Mouse (Mus musculus) forebrain, embryonic 13.5 days (tissue): Measurements from ENCODE around the gene Tmem151b. TPM values are rescaled to one million over a fixed set of nuclear protein-coding genes. Genes with fewer than 3 reads are reported as not detected.

Experiments
- ATAC-seq: fragments of 200-750 bp; cut with Nextera tagmentation; 2 replicates; pipeline ENCODE4 v1.8.0; 2017
- H3K27ac ChIP-seq: fragments of 300-500 bp; sonication (generic); 2 replicates; pipeline ENCODE4 v1.5.1; 2015; ENCODE audit warnings: inconsistent platforms, mild to moderate bottlenecking, moderate library complexity
- H3K27me3 ChIP-seq: fragments of 300-500 bp; sonication (generic); 2 replicates; pipeline ENCODE4 v1.6.1; 2015; ENCODE audit warnings: mild to moderate bottlenecking, inconsistent platforms
- H3K36me3 ChIP-seq: fragments of 300-500 bp; sonication (generic); 2 replicates; pipeline ENCODE4 v1.6.1; 2015; ENCODE audit warnings: mild to moderate bottlenecking, inconsistent platforms; ENCODE audit not compliant: poor library complexity, severe bottlenecking
- H3K4me1 ChIP-seq: fragments of 300-500 bp; sonication (generic); 2 replicates; pipeline ENCODE4 v1.6.1; 2015; ENCODE audit warnings: inconsistent platforms
- H3K4me2 ChIP-seq: fragments of 300-500 bp; sonication (generic); 2 replicates; pipeline ENCODE4 v1.6.1; 2015; ENCODE audit warnings: inconsistent platforms, mild to moderate bottlenecking, moderate library complexity
- H3K4me3 ChIP-seq: fragments of 300-500 bp; sonication (generic); 2 replicates; pipeline ENCODE4 v1.5.1; 2015; ENCODE audit warnings: mild to moderate bottlenecking, inconsistent platforms
- H3K9ac ChIP-seq: fragments of 300-500 bp; sonication (generic); 2 replicates; pipeline ENCODE4 v1.6.1; 2015; ENCODE audit warnings: mild to moderate bottlenecking, inconsistent platforms
- H3K9me3 ChIP-seq: fragments of 300-500 bp; sonication (generic); replicated peaks from 2 replicates; pipeline ENCODE4 v1.6.1; 2016; ENCODE audit warnings: inconsistent platforms
- WGBS: fragments of 180-500 bp; shearing (Covaris S2); methylation state at CpG from one replicate; pipeline ENCODE4 v1.1.7; 2015; 5-methylcytosine and 5-hydroxymethylcytosine counted together
- polyA plus RNA-seq: library from polyadenylated mRNA; unstranded; fragments of >200 nt; fragmentation: Nextera tagmentation; extraction: Ambion mirVana; gene quantifications from 2 replicates; pipeline ENCODE4 v1.2.1, GENCODE M21; 2015

Tmem151b gene
- polyA plus RNA-seq, 1 experiment from 2014 or later, result 23.1 TPM

DNA sequence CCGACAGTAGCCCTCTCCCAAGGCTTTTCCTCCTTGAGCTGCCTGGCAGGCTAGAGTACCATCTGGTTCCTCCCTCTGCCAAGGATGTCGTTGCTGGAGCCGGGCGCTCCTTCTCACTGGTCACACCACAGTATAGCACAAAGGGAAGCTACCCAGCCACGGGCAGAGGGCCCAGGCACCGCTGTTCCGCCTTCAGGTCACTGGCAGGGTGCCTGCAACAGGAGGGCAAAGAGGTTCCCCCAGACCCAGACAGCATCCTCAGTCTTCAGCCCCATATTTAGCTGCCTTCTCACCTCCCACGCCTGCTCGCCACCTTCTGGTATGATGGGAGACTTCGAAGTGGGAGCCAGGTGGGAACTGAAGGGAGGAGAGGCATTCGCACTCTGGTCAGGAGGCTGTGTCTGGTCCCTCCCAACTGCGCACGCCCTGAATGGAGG is 19.1 kb downstream of the Tmem151b start:
- Histone ChIP-seq H3K4me2 (no peak overlapping the region), H3K4me3 (no peak overlapping the region), H3K36me3 (no peaks in the 10 kb centered on the region), H3K27ac (peak overlapping the region; percentile 66), H3K9me3 (no peaks in the 10 kb centered on the region), H3K9ac (no peak overlapping the region), H3K27me3 (peaks cover 50% of the 10 kb centered on the region), H3K4me1 (peaks cover 5% of the 10 kb centered on the region; the same call in 1 of the 2 replicates)
- WGBS, result 61% methylated on average over 13 of the region's 13 CpGs
- peak; percentile 89 for ATAC-seq

DNA sequence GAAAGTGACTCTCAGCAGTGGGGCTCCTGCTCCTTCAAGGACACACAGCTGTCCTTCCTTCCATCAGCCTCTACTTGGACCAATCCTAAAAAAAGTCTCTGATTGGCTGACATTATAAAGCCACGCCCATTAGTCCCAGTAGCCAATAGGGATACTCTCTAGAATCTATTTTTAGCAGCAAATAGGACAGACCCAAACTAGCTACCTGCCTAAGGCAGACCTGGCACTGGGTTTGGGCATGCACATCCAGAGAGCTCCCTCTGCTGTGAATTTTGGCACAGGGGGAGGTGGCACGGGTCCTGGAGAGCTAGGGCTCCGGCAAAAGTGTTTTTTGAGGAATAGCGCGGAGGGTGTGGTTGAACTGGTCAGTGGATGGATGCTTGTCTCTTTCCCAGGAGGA is 22.9 kb downstream of the Tmem151b start:
- Histone ChIP-seq H3K4me1 (peaks cover 17% of the 10 kb centered on the region), H3K9ac (no peak overlapping the region), H3K27ac (no peak overlapping the region), H3K4me3 (no peak overlapping the region), H3K9me3 (no peaks in the 10 kb centered on the region), H3K27me3 (peaks cover 37% of the 10 kb centered on the region), H3K36me3 (no peaks in the 10 kb centered on the region), H3K4me2 (no peak overlapping the region)
- ATAC-seq, result no peak
- 21% methylated on average over 5 of the region's 5 CpGs for WGBS

DNA sequence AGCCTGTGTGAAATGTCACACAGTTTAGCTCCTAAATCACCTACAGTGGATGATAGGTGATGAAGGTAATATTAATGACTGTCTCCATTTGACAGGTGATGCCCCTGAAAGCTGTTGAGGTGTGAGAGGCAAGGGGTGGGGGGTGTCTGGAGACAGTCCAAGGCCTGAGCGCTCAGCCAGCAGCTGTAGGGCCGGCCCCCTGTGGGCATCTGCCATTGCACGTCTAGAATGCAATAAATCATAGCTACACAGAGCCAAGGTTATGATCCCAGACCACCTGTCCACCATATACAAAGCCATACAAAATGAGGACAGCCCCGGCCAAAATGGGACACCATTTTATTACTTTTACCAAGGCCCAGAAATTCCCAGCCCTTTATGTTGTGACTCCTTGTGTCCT is 24.5 kb downstream of the Tmem151b start:
- Histone ChIP-seq H3K4me1 (peaks cover 12% of the 10 kb centered on the region), H3K27me3 (peaks cover 30% of the 10 kb centered on the region), H3K27ac (no peak overlapping the region), H3K4me3 (no peak overlapping the region), H3K9me3 (no peaks in the 10 kb centered on the region), H3K9ac (no peak overlapping the region), H3K36me3 (peaks cover 7% of the 10 kb centered on the region), H3K4me2 (no peak overlapping the region)
- ATAC-seq, result no peak
- 75% methylated on average over 4 of the region's 4 CpGs for WGBS

DNA sequence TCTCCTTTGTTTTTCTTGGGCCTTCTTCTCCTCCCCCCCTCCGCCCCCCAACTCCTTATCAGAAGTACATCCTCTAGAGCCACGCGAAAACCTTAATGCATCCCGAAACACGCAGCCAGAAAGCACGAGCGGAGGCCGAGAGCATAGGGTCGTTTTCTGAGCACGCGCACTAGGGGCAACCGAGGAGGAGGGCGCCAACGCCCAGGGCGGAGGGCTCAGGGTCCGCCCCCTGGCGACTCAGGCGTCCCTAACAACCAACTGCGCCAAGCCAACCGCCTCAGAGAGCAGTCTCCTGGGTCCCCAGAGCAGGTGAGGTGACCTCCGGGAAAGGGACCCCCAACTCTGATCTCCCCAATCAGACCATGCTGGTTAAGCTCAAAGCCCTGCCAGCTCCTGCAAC is 26.2 kb downstream of the Tmem151b start, which contains the start of gene Tcte1:
Tcte1 (plus strand) TSS at position 172 of the 400 bp plus-strand sequence.
- peaks cover 22% of the 10 kb centered on the region for H3K36me3 ChIP-seq
- peak within 1 kb of the TSS; percentile 38 for H3K4me3 ChIP-seq
- ATAC-seq, result peak; percentile 89
- H3K9me3 ChIP-seq, result no peaks in the 10 kb centered on the region
- H3K4me2 ChIP-seq, result peak within 1 kb of the TSS; percentile 70
- H3K27ac ChIP-seq, result no peak within 1 kb of the TSS
- WGBS, result under 1% methylated on average over 21 of the region's 21 CpGs
- peak within 1 kb of the TSS; percentile 65 for H3K9ac ChIP-seq
- H3K27me3 ChIP-seq, result peaks cover 22% of the 10 kb centered on the region
- peaks cover 12% of the 10 kb centered on the region for H3K4me1 ChIP-seq

DNA sequence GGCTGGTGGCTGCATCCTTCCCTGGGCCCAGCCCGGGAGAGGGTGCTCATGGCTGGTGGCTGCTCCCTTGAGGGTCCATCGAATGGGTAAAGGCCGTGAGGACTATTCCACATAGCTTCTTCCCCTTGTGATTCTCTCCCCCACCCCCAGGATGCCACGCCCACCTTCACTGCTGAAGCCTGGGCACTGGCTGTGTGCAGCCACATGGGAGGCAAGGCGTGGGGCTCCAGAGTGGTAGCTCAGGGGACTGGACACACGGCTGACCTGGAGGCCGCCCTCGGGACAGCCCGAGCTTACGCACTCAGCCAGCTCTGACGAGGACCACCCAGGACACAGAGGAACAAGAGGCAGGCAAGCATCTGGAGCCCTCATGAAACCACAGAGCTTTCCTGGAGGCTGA is 29.3 kb downstream of the Tmem151b start:
- H3K27ac ChIP-seq, result no peak overlapping the region
- H3K4me3 ChIP-seq, result no peak overlapping the region
- H3K36me3 ChIP-seq, result peaks cover 36% of the 10 kb centered on the region
- H3K27me3 ChIP-seq, result peaks cover 10% of the 10 kb centered on the region
- H3K9me3 ChIP-seq, result no peaks in the 10 kb centered on the region
- WGBS, result 86% methylated on average over 11 of the region's 11 CpGs
- peaks cover 15% of the 10 kb centered on the region for H3K4me1 ChIP-seq
- no peak for ATAC-seq
- H3K9ac ChIP-seq, result no peak overlapping the region
- H3K4me2 ChIP-seq, result no peak overlapping the region

DNA sequence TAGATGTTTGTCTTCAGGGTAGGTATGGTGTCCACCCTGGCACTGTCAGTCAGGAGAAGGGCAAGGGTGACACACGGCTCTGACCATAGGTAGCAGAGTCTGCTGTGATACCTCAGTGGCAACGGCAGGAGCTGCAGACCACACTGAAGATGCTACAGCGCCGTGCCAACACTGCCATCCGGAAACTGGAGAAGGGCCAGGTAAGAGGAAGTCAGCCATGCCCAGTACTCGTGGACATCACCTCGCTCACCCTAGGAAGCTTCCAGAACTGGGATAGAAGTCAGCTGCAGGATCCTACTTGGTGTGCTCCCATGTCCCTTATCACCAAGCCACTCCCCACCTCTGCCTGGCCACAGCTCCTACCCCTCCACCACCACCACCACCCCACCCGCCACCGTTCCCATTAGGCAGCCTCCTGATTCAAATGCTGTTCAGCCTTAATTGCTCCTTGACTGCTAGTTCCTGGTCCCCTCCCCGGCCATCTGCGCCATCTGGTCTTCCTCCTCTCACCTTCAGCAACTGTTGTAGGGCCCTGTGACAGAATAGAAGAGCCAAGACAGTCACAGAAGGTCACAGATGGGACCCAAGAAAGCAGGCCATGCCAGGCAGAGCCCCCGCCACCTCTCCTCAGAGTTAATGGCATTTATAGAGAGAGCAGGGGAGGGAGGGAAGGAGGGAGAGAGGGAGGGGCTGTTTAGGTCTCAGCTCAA is 30.6 kb downstream of the Tmem151b start:
- H3K36me3 ChIP-seq, result peaks cover 44% of the 10 kb centered on the region
- no peaks in the 10 kb centered on the region for H3K9me3 ChIP-seq
- H3K27ac ChIP-seq, result peak overlapping the region; percentile 35
- H3K4me2 ChIP-seq, result no peak overlapping the region
- no peak overlapping the region for H3K9ac ChIP-seq
- ATAC-seq, result no peak
- no peak overlapping the region for H3K4me3 ChIP-seq
- no peaks in the 10 kb centered on the region for H3K27me3 ChIP-seq
- H3K4me1 ChIP-seq, result peaks cover 15% of the 10 kb centered on the region
- WGBS, result 85% methylated on average over 12 of the region's 12 CpGs

DNA sequence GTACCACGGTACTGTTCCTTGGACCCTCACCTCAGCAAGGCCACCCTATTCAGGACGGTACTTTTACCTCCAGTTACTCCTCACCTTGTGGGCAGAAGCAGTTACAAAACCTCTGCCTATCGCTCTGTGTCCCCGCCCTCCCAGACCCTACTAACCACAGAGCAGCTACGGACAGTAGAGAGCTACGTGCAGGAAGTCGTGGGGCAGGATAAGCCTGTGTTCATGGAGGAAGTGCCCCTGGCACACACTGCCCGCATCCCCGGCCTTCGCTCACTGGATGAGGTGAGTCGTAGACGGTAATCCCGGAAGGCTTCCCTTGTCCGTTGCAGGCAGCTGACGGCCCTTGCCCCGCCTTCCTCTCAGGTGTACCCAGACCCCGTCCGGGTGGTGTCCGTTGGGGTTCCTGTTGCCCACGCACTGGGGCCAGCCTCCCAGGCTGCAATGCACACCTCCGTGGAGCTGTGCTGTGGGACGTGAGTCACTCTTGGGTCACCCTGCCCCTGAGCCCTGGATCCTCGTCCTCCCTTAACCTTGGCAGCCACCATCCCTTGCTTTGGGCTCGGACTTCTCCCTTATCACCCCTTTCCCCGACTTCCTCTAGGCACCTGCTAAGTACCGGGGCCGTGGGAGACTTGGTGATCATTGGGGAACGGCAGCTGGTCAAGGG is 31.8 kb downstream of the Tmem151b start:
- Histone ChIP-seq H3K4me2 (no peak overlapping the region), H3K36me3 (peaks cover 44% of the 10 kb centered on the region), H3K4me1 (peaks cover 7% of the 10 kb centered on the region), H3K4me3 (no peak overlapping the region), H3K27ac (no peak overlapping the region), H3K9me3 (no peaks in the 10 kb centered on the region), H3K9ac (no peak overlapping the region), H3K27me3 (no peaks in the 10 kb centered on the region)
- ATAC-seq, result no peak
- 88% methylated on average over 28 of the region's 28 CpGs for WGBS

DNA sequence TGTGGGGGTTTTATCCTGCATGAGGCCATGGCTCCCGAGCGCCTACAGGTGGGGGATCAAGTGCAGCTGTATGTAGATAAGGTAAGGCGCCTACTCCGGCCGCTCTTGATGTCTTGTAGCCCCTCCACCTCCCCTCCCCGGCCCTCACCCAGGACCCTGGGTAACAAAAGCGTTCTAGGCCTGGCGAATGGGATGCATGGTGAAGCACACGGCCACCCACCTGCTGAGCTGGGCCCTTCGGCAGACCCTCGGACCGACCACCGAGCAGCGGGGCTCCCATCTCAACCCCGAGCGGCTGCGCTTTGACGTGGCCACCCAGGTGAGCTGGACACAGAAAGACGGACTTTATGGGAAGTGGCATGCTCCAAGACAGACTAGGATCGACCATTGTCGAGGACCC is 32.3 kb downstream of the Tmem151b start:
- Histone ChIP-seq H3K36me3 (peaks cover 44% of the 10 kb centered on the region), H3K4me1 (peaks cover 3% of the 10 kb centered on the region; the same call in 1 of the 2 replicates), H3K4me3 (no peak overlapping the region), H3K4me2 (no peak overlapping the region), H3K9me3 (no peaks in the 10 kb centered on the region), H3K9ac (0 out of 2 replicates have a peak overlapping the region, but pooled peaks have one; percentile 16), H3K27me3 (no peaks in the 10 kb centered on the region), H3K27ac (no peak overlapping the region)
- ATAC-seq, result no peak; the same call in 1 of the 2 replicates
- 93% methylated on average over 21 of the region's 21 CpGs for WGBS

DNA sequence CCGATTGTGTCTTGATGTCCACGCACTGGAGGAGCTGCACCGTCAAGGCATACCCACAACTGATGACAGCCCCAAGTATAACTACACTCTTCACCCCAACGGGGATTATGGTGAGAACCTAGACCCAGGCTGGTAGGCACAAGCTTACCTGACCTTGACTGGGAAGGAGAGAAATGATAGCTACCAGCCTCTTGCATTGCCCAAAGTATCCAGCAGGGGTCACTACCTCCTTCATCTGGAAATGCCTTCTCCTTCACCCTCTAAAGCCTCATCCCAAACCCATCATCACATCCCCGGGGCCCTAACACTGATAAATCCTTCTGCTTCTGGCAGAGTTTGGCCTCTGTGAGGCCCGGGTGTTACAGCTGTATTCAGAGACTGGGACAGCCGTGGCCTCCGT is 33.0 kb downstream of the Tmem151b start:
- Histone ChIP-seq H3K36me3 (peaks cover 44% of the 10 kb centered on the region), H3K4me2 (no peak overlapping the region), H3K4me3 (no peak overlapping the region), H3K27ac (no peak overlapping the region), H3K4me1 (peaks cover 3% of the 10 kb centered on the region; the same call in 1 of the 2 replicates), H3K9ac (0 out of 2 replicates have a peak overlapping the region, but pooled peaks have one; percentile 16), H3K9me3 (no peaks in the 10 kb centered on the region), H3K27me3 (no peaks in the 10 kb centered on the region)
- WGBS, result 55% methylated on average over 8 of the region's 8 CpGs
- peak; percentile 61 for ATAC-seq

DNA sequence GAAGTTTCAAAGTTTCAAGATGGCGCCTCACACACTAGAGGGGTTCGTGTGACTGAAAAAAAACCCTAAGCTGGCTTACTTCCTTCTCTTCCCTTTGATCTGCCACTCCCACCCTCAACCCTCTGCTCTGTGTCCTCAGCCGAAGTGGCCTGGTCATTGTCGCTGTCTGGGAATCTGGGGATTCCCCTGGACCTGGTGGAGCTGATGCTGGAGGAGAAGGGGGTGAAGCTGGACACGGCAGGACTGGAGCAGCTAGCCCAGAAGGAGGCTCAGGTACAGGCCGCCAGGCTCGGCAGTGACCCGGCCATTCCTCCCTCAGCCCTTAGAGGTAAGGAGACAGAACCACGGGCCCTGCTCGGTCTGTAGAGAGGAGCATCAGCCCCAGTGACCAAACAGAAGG is 33.7 kb downstream of the Tmem151b start:
- H3K27ac ChIP-seq, result no peak overlapping the region
- H3K4me1 ChIP-seq, result peaks cover 3% of the 10 kb centered on the region; the same call in 1 of the 2 replicates
- H3K4me3 ChIP-seq, result no peak overlapping the region
- H3K36me3 ChIP-seq, result peaks cover 49% of the 10 kb centered on the region
- H3K9me3 ChIP-seq, result no peaks in the 10 kb centered on the region
- ATAC-seq, result no peak
- H3K27me3 ChIP-seq, result no peaks in the 10 kb centered on the region
- no peak overlapping the region for H3K9ac ChIP-seq
- WGBS, result 89% methylated on average over 10 of the region's 10 CpGs
- no peak overlapping the region for H3K4me2 ChIP-seq

DNA sequence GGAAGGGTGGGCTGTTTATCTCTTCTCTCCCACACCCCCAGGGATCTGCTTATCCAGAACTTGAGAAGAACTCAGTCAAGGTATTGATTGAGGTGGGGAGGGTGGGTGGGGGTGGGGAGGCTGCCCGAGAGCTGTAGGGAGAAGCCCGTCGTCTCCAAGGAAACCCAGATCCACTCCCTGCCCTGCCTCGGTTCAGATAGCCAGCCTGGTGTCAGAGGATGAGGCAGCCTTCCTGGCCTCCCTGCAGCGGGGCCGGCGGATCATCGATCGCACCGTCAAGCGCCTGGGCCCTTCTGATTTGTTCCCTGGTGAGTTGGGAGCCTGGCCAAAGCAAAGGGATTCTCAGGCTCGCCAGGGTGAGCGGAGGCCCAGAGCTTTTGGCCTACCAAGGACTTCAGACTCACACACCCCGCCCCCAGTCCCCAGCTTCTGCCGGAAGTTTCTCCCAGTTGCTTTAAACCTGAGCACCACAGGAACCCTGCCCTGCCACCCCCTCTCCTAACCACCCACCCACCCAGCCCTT is 34.2 kb downstream of the Tmem151b start:
- peaks cover 51% of the 10 kb centered on the region for H3K36me3 ChIP-seq
- H3K4me1 ChIP-seq, result peaks cover 3% of the 10 kb centered on the region; the same call in 1 of the 2 replicates
- H3K4me2 ChIP-seq, result no peak overlapping the region
- H3K4me3 ChIP-seq, result no peak overlapping the region
- 56% methylated on average over 15 of the region's 15 CpGs for WGBS
- H3K27ac ChIP-seq, result no peak overlapping the region
- no peak for ATAC-seq
- no peaks in the 10 kb centered on the region for H3K27me3 ChIP-seq
- no peaks in the 10 kb centered on the region for H3K9me3 ChIP-seq
- no peak overlapping the region for H3K9ac ChIP-seq

DNA sequence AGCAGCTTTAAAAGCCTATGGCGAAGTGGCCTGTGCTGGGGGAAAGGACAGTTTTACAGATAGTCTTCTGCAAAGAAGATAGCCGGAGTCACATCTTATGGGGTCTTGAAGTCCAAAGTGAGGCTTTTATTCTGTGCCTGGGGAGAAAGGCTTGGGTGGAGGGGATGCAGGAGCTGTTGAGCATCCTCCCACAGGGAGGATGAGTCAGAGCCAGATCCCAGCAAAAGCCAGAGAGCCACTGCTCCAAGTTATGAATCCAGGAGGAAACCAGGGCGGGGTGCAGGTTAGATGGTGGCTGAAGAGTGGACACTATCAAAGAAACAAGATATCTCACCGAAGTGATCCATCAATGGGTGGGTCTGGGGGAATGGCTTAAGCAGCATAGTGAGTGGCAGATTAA is 37.7 kb downstream of the Tmem151b start:
- H3K4me1 ChIP-seq, result peaks cover 10% of the 10 kb centered on the region; the same call in 1 of the 2 replicates
- no peak overlapping the region for H3K4me2 ChIP-seq
- 90% methylated on average over 4 of the region's 4 CpGs for WGBS
- no peaks in the 10 kb centered on the region for H3K9me3 ChIP-seq
- no peak for ATAC-seq
- no peak overlapping the region for H3K9ac ChIP-seq
- H3K36me3 ChIP-seq, result peaks cover 37% of the 10 kb centered on the region
- H3K27me3 ChIP-seq, result no peaks in the 10 kb centered on the region
- H3K27ac ChIP-seq, result no peak overlapping the region
- no peak overlapping the region for H3K4me3 ChIP-seq
